Mouse (Mus musculus) left cerebral cortex, postnatal 36 days (tissue): Measurements from ENCODE around the gene Arrdc5. TPM values are rescaled to one million over a fixed set of nuclear protein-coding genes. Genes with fewer than 3 reads are reported as not detected.
"Not testable (repeated sequence)": the region's sequence is repeated elsewhere in the genome, so short reads cannot be mapped to it uniquely, and the experiment has no call there.

Source experiments
- DNase-seq, 2 experiments: peaks; one replicate each; pipeline ENCODE4 v3.0.0; 2021 to 2022; ENCODE audit warnings: low spot score in 2 of 2, mixed read lengths in 1 of 2
- intact Hi-C: fragments of 180-260 bp; cut with DNase I; formaldehyde crosslinking; loops from one replicate; pipeline ENCODE4 v1.15.1; 2025
- total RNA-seq, 2 experiments: library from RNA; stranded (reverse); gene quantifications; 2 replicates each; pipeline ENCODE4 v1.2.3; 2021

The Arrdc5 gene
- total RNA-seq, 2 experiments from 2014 or later = not detected

DNA sequence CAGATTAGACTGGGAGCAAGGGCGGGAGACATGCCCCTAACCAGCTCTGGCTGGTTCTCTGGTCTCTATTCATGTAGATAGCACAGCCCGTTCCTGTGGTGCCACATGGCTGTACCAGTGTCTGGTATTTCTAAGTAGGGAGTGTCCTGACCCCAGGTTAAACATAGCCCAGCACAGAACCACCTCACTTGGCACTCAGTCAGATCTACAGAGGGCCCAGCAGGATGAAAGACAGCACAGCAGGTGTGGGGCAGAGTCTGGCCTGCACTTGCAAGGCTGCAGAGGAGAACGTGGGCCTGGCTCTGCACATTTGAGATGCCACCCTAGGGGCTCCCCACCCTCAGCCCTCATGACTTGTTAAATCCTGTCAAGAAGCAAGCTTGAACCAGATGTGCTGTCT lies 38.9 kb downstream of the Arrdc5 start:
- no peak for DNase-seq

DNA sequence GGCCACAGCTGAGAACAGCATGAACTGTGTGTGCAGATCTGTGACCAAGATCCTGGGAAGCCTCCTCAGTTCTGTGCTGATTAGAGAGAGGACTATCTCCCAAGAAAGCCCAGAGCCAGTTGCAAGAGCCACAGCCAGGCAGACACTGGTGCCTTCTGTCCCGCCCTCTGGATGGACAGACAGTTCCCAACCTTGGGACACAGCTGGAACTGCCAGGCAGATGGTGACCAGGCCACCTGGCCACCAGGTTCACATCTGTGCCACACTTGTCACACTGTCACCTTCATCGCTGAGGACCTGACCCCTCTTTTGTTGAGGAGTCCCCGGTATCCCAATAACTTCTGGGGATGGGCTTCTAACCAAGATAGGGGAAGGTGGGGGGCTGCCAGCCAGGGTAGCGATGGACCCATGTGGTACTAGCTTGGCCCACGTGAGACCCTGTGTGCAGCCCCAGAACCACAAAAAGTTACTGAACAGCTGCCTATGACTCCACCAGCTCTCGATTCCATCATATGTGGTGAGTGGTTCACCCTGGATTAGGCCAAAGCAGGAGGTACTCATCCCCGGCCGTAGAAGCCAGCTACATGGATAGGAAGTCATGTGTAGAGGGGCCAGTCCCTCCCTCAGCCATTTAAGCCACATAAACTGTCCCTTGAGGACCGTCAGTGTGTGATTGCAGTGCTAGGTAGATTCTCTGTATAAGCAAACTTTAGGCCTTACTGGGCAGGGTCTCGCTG lies 40.6 kb downstream of the Arrdc5 start:
- intact Hi-C loops = loop anchor here (5.0 kb wide), 1 partner anchor 127 kb away; no protein-coding TSS in a partner anchor
- DNase-seq = no peak

More for the DNA sequence above, 38.9 kb downstream of the Arrdc5 start:
- intact Hi-C loops = no loop called here

GRCm38 (mm10) chr17:56258812-56259211 lies 41.3 kb downstream of the Arrdc5 start:
- intact Hi-C loops = loop anchor here (5.0 kb wide), 1 partner anchor 127 kb away; no protein-coding TSS in a partner anchor
- not testable (repeated sequence) for DNase-seq

GRCm38 (mm10) chr17:56258269-56258668 lies 41.8 kb downstream of the Arrdc5 start:
- DNase-seq = not testable (repeated sequence)
- intact Hi-C loops = loop anchor here (5.0 kb wide), 1 partner anchor 126 kb away; no protein-coding TSS in a partner anchor

- intact Hi-C loops = loop anchor here (5.0 kb wide), 1 partner anchor 125 kb away; no protein-coding TSS in a partner anchor
- DNase-seq = peak; percentile 40 to 45
These were observed 42.7 kb downstream of the Arrdc5 start for GRCm38 (mm10) chr17:56257181-56257894.

GRCm38 (mm10) chr17:56256239-56256881 lies 43.7 kb downstream of the Arrdc5 start, which contains the start of gene Fem1a:
Gene Fem1a (plus strand): TSS chr17:56256810.
- intact Hi-C loops = loop anchor here (5.0 kb wide), 1 partner anchor 124 kb away; no protein-coding TSS in a partner anchor
- peak; percentile 93 to 95 for DNase-seq

- peak; percentile 98 to 99 for DNase-seq
- intact Hi-C loops = loop anchor here (2.0 to 5.0 kb wide), 2 partner anchors 37 to 124 kb away; partner anchors contain the start of gene Dpp9
These were observed 44.2 kb downstream of the Arrdc5 start for GRCm38 (mm10) chr17:56255863-56256238.

DNA sequence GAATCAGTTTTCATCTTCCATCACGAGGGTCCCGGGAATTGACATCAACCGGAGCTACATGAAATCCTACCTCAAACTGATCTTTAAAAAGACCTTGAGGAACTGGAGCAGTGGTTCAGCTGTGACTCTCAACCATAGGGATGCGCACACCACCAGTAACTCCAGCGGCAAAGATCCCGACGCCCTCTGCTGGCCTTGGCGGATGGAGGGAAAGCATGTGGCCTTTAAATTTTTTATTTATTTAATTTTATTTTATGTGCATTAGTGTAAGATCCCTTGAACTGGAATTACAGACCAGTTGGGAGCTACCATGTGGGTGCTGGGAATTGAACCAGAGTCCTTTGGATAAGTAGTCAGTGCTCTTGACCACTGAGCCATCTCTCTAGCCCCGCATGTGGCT lies 44.7 kb downstream of the Arrdc5 start:
- DNase-seq = peak in 1 of 2 experiments; percentile 54

DNA sequence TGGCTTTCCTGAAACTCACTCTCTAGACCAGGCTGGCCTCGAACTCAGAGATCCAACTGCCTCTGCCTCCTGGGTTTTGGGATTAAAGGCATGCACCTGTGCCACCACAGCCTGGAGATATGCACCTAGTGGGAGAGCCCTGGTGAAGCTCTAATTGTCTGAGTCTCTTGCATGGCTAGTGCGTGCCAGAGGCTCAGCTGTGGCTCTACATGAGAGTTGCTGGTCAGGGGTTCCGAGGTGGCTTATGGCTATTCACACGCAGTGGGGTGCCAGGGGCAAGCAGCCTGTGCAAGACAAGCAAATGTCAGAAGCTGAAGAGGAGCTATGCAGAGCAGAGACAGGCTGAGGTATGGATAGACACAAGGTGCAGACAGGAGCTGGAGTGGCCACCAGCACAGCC lies 45.4 kb downstream of the Arrdc5 start:
- no peak for DNase-seq
- intact Hi-C loops = loop anchor here (2.0 to 5.0 kb wide), 2 partner anchors 36 to 122 kb away; partner anchors contain the start of gene Dpp9

More for the DNA sequence above, 44.7 kb downstream of the Arrdc5 start:
- intact Hi-C loops = loop anchor here (2.0 to 5.0 kb wide), 2 partner anchors 37 to 123 kb away; partner anchors contain the start of gene Dpp9

DNA sequence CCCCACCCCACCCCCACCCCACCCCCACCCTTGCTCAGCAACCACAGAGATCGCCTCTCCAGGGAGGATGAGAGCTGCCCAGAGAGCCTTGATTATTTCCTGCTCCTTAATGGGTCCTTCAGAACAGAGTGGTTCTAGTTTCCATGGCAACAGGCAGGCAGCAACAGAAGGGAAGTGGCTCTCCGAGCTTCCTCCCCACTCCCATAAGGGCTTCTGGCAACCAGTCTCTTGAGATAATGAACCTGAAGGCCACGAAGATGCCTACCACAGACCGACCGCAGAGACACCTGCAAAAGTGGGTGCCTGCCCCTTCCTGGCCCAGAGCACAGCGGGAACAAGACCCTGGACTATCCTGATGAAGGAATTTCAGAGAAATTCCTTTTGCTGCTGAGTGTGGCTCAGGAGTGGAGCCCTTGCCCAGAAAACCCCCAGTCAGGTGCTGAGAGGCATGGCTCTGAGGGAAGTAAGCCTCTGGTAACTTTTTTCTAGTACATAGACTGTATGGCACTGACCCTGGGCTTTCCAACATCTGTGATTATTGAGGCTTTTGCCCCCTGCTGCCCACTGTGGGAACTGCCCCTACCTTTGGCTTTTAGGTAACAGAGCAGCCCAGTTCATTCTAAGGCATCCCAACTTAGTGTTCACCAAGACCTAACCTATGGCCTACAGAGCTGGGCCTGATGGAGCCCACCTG lies 48.8 kb downstream of the Arrdc5 start:
- peak; percentile 42 to 64 for DNase-seq
- intact Hi-C loops = no loop called here

DNA sequence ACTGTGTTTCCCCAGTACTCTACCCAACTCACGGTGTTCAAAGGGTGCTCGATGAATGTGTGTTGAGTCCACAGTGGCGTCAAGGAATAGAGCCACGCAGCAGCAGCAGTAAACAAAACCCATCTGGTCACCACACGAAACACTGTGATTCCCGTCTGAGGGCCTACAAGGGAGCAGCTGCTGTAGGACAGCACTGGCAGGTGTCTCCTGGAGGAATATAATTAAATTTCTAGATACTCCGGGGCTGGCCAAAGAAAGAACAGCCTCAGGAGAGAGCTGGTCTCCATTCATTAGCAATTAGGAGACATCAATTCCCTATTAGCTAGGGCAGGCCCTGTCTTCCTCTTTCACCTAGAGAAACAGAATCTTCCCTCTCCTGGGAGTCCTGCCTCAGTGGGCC lies 54.5 kb downstream of the Arrdc5 start:
- DNase-seq = no peak
- intact Hi-C loops = no loop called here

Other genes starting within 250 kb of the Arrdc5 start
- gene Ubxn6, start 225.3 kb downstream of the Arrdc5 start, total RNA-seq = 10 to 100 TPM; 87.9 to 94.9 TPM
- gene Hdgfl2, start 220.7 kb downstream of the Arrdc5 start, total RNA-seq = 100 to 1,000 TPM in 1 of 2 experiments, 10 to 100 TPM in 1; 95.2 to 109 TPM
- 1 to 10 TPM; 2.9 to 6.4 TPM for gene Plin4, start 190.5 kb downstream of the Arrdc5 start, total RNA-seq
- gene Plin5, start 182.7 kb downstream of the Arrdc5 start, total RNA-seq = under 1 TPM; 0.59 to 0.99 TPM
- 1 to 10 TPM; 4.2 to 5.4 TPM for gene Lrg1, start 178.3 kb downstream of the Arrdc5 start, total RNA-seq
- 100 to 1,000 TPM; 131 to 144 TPM for gene Sema6b, start 159.9 kb downstream of the Arrdc5 start, total RNA-seq
- gene Tnfaip8l1, start 137.8 kb downstream of the Arrdc5 start, total RNA-seq = 1 to 10 TPM; 7.9 to 8.5 TPM
- 10 to 100 TPM; 39.7 to 43.9 TPM for gene Mydgf, start 116.4 kb downstream of the Arrdc5 start, total RNA-seq
- gene Dpp9, start 81.4 kb downstream of the Arrdc5 start, total RNA-seq = 10 to 100 TPM; 68.7 to 72.1 TPM
- gene Fem1a, start 43.5 kb downstream of the Arrdc5 start, total RNA-seq = 10 to 100 TPM; 33.0 to 35.4 TPM
- 1 to 10 TPM; 4.9 to 5.3 TPM for gene Ticam1, start 23.5 kb downstream of the Arrdc5 start, total RNA-seq
- gene Plin3, start 7.4 kb downstream of the Arrdc5 start, total RNA-seq = 10 to 100 TPM in 1 of 2 experiments, 1 to 10 TPM in 1; 9.3 to 10.1 TPM
- gene Uhrf1, start 3.0 kb upstream of the Arrdc5 start, total RNA-seq = 1 to 10 TPM in 1 of 2 experiments, under 1 TPM in 1; 0.82 to 1.3 TPM
- gene Kdm4b, start 25.8 kb upstream of the Arrdc5 start, total RNA-seq = 10 to 100 TPM; 64.4 to 78.3 TPM
- 100 to 1,000 TPM; 576 to 675 TPM for gene Ptprs, start 176.2 kb upstream of the Arrdc5 start, total RNA-seq
- gene Znrf4, start 212.1 kb upstream of the Arrdc5 start, total RNA-seq = not detected